Mouse (Mus musculus) neural tube, embryonic 11.5 days (tissue): ENCODE results near the gene Shoc2. TPM values are rescaled to one million over a fixed set of nuclear protein-coding genes. Genes with fewer than 3 reads are reported as not detected.
A peak's percentile ranks its signal among the peaks of the same experiment; 100 is the strongest.

ENCODE experiments used
- ATAC-seq: fragments of 200-750 bp; cut with Nextera tagmentation; 2 replicates; pipeline ENCODE4 v1.8.0; 2017; ENCODE audit warnings: moderate number of reproducible peaks, mild to moderate bottlenecking, moderate TSS enrichment, moderate library complexity; ENCODE audit not compliant: insufficient read depth, low FRiP score, low TSS enrichment
- DNase-seq: peaks from one replicate; pipeline ENCODE4 v3.0.0-alpha.2; 2015; ENCODE audit warnings: low spot score
- H3K27ac ChIP-seq: fragments of 300-500 bp; sonication (generic); 2 replicates; pipeline ENCODE4 v1.5.1; 2014; ENCODE audit warnings: low read depth, mild to moderate bottlenecking, low read length
- H3K27me3 ChIP-seq: fragments of 300-500 bp; sonication (generic); 2 replicates; pipeline ENCODE4 v1.6.1; 2014; ENCODE audit warnings: mild to moderate bottlenecking, low read length, mixed read lengths; ENCODE audit not compliant: control insufficient read depth, insufficient read depth
- H3K36me3 ChIP-seq: fragments of 300-500 bp; sonication (generic); 2 replicates; pipeline ENCODE4 v1.6.1; 2014; ENCODE audit warnings: mild to moderate bottlenecking, low read length, moderate library complexity, mixed read lengths; ENCODE audit not compliant: control insufficient read depth, insufficient read depth
- H3K4me1 ChIP-seq: fragments of 300-500 bp; sonication (generic); 2 replicates; pipeline ENCODE4 v1.6.1; 2014; ENCODE audit warnings: low read length, mixed read lengths; ENCODE audit not compliant: control insufficient read depth, insufficient read depth
- H3K4me2 ChIP-seq: fragments of 300-500 bp; sonication (generic); 2 replicates; pipeline ENCODE4 v1.6.1; 2014; ENCODE audit warnings: low read depth, mild to moderate bottlenecking, moderate library complexity
- H3K4me3 ChIP-seq: fragments of 300-500 bp; sonication (generic); 2 replicates; pipeline ENCODE4 v1.5.1; 2014; ENCODE audit warnings: low read depth, low read length
- H3K9ac ChIP-seq: fragments of 300-500 bp; sonication (generic); 2 replicates; pipeline ENCODE4 v1.6.1; 2014; ENCODE audit warnings: mild to moderate bottlenecking, low read length
- H3K9me3 ChIP-seq: fragments of 300-500 bp; sonication (generic); 2 replicates; pipeline ENCODE4 v1.6.1; 2016; ENCODE audit warnings: low read length; ENCODE audit not compliant: control insufficient read depth
- whole genome bisulfite sequencing: fragments of 180-500 bp; shearing (Covaris S2); extraction: QIAGEN DNeasy Blood & Tissue Kit; methylation state at CpG from one replicate; pipeline ENCODE4 v1.1.7; 2014; 5-methylcytosine and 5-hydroxymethylcytosine counted together
- polyA plus RNA-seq: library from polyadenylated mRNA; unstranded; fragments of >200 nt; fragmentation: Nextera tagmentation; extraction: Ambion mirVana; gene quantifications from 2 replicates; pipeline ENCODE4 v1.2.1, GENCODE M21; 2014

The Shoc2 gene
- polyA plus RNA-seq, 1 experiment from 2014 or later = 79.4 TPM

DNA sequence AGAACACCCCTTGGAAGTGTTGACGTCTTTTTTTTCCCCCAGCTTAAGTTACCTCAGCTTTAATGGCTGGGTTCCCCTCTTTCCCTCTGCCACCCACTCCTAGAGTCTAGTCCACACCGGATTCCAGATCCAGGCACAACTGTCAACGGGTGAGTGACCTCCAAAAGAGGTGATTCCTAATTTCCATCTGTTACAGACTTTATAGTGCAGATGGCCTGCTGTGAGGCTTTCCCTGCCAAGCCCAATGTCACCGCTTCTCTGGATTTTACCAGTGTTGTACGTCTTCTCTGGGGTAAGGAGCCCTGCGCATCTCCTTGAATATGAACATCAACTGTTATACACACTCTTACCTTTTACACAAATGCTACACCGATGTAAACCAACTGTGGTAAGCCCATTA is 95.3 kb downstream of the Shoc2 start:
- Histone ChIP-seq H3K27me3 (no peaks in the 10 kb centered on the region), H3K4me2 (no peak overlapping the region), H3K4me3 (no peak overlapping the region), H3K9ac (no peak overlapping the region), H3K36me3 (no peaks in the 10 kb centered on the region), H3K4me1 (no peaks in the 10 kb centered on the region), H3K27ac (no peak overlapping the region), H3K9me3 (no peaks in the 10 kb centered on the region)
- 77% methylated on average over 7 of the region's 7 CpGs for WGBS
- ATAC-seq = no peak
- no peak for DNase-seq

GRCm38 (mm10) chr19:54040356-54041028 is 96.4 kb downstream of the Shoc2 start:
- no peak overlapping the region for H3K9ac ChIP-seq
- DNase-seq = no peak
- no peaks in the 10 kb centered on the region for H3K36me3 ChIP-seq

DNA sequence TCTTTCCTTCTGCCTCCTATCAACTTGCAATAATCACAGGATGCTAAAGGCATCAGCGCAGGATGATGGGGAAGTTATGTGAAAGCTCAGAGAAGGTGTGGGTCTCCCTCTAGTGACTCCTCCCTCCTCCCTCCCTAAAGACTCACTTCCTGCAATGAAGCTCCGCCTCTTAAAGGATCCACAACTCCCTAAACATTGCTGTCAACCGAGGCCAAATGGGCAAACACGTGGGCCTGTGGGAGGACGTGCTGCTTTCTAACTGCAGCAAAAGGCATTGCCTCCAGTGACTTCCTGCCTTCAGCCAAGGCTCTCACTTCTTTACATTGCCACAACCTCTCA is 96.9 kb downstream of the Shoc2 start:
- Histone ChIP-seq H3K9ac (no peak overlapping the region), H3K4me3 (no peak overlapping the region), H3K9me3 (no peaks in the 10 kb centered on the region), H3K4me1 (peaks cover 7% of the 10 kb centered on the region; the same call in 1 of the 2 replicates), H3K36me3 (no peaks in the 10 kb centered on the region), H3K27me3 (peaks cover 7% of the 10 kb centered on the region), H3K4me2 (no peak overlapping the region), H3K27ac (no peak overlapping the region)
- WGBS = 34% methylated on average over 5 of the region's 5 CpGs
- DNase-seq (no peak), ATAC-seq (no peak)

More at GRCm38 (mm10) chr19:54040356-54041028, 96.4 kb downstream of the Shoc2 start:
- Histone ChIP-seq H3K27me3 (peaks cover 4% of the 10 kb centered on the region; the same call in 1 of the 2 replicates), H3K4me2 (no peak overlapping the region), H3K9me3 (no peaks in the 10 kb centered on the region), H3K4me1 (peaks cover 2% of the 10 kb centered on the region; the same call in 1 of the 2 replicates), H3K27ac (no peak overlapping the region), H3K4me3 (no peak overlapping the region)
- 54% methylated on average over 4 of the region's 4 CpGs for WGBS
- no peak for ATAC-seq

DNA sequence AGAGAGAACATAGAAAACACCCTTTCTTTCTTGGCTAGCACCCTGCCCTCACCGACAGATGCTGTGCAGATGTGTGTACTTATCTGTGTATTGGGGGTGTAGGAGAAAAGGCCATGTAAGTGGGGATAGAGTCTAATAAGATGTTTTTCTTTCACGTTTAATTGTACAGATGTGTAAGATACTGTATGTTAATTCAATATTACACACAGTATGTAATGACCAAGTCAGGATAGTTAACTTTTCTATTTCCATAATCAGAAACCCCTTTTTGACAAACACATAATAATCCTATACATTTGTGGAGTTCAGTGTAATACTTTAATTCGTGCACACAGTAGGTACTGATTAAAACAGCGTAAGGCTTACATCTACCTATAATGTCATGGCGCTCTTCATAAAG is 99.7 kb downstream of the Shoc2 start, which contains the start of gene Adra2a:
Gene Adra2a (plus strand): TSS at position 301 of the 400 bp plus-strand sequence.
- Histone ChIP-seq H3K9ac (peak within 1 kb of the TSS; percentile 64), H3K9me3 (no peaks in the 10 kb centered on the region), H3K27me3 (peaks cover 34% of the 10 kb centered on the region), H3K27ac (no peak within 1 kb of the TSS), H3K36me3 (no peaks in the 10 kb centered on the region), H3K4me3 (peak within 1 kb of the TSS; percentile 54), H3K4me1 (peaks cover 12% of the 10 kb centered on the region), H3K4me2 (peak within 1 kb of the TSS; percentile 100)
- DNase-seq (no peak), ATAC-seq (no peak)
- 74% methylated on average over 5 of the region's 5 CpGs for WGBS

- peak overlapping the region; percentile 100 for H3K4me2 ChIP-seq
- H3K4me3 ChIP-seq = peak overlapping the region; percentile 54
- no peaks in the 10 kb centered on the region for H3K36me3 ChIP-seq
- 0% methylated on average over 59 of the region's 59 CpGs for WGBS
- ATAC-seq (peak; percentile 89), DNase-seq (peak; percentile 93)
- H3K4me1 ChIP-seq = peaks cover 12% of the 10 kb centered on the region
- peak overlapping the region; percentile 64 for H3K9ac ChIP-seq
- H3K9me3 ChIP-seq = no peaks in the 10 kb centered on the region
- H3K27me3 ChIP-seq = peaks cover 34% of the 10 kb centered on the region
- H3K27ac ChIP-seq = no peak overlapping the region
Measured at GRCm38 (mm10) chr19:54044507-54045371, 100.6 kb downstream of the Shoc2 start.

GRCm38 (mm10) chr19:54045412-54045811 is 101.3 kb downstream of the Shoc2 start:
- Histone ChIP-seq H3K27me3 (peaks cover 34% of the 10 kb centered on the region), H3K36me3 (no peaks in the 10 kb centered on the region), H3K4me2 (peak overlapping the region; percentile 100), H3K9ac (peak overlapping the region; percentile 64), H3K4me1 (peaks cover 12% of the 10 kb centered on the region), H3K27ac (no peak overlapping the region), H3K9me3 (no peaks in the 10 kb centered on the region), H3K4me3 (peak overlapping the region; percentile 54)
- no peak for DNase-seq
- peak; percentile 21 for ATAC-seq
- under 1% methylated on average over 25 of the region's 29 CpGs for WGBS

DNA sequence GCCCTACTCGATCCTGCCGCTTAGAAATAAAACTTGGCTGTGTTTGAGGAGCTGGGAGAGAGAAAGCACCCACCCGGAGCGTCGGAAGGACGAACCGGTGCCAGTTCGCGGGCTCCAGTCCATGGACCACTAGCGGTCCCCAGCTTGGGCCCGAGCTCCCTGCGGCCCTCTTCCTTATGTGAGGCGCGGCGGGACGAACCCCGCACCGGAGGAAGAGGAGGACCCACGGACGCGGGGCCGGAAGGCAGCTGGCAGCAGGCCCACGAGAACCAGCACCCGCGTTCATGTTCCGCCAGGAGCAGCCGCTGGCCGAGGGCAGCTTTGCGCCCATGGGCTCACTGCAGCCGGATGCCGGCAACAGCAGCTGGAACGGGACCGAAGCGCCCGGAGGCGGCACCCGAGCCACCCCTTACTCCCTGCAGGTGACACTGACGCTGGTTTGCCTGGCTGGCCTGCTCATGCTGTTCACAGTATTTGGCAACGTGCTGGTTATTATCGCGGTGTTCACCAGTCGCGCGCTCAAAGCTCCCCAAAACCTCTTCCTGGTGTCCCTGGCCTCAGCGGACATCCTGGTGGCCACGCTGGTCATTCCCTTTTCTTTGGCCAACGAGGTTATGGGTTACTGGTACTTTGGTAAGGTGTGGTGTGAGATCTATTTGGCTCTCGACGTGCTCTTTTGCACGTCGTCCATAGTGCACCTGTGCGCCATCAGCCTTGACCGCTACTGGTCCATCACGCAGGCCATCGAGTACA is 102.0 kb downstream of the Shoc2 start:
- no peaks in the 10 kb centered on the region for H3K9me3 ChIP-seq
- H3K36me3 ChIP-seq = no peaks in the 10 kb centered on the region
- H3K27ac ChIP-seq = no peak overlapping the region
- 2% methylated on average over 54 of the region's 55 CpGs for WGBS
- ATAC-seq = no peak
- H3K9ac ChIP-seq = peak overlapping the region; percentile 47
- H3K4me3 ChIP-seq = peak overlapping the region; percentile 54
- H3K4me1 ChIP-seq = peaks cover 12% of the 10 kb centered on the region
- peak; percentile 45 for DNase-seq
- H3K27me3 ChIP-seq = peaks cover 34% of the 10 kb centered on the region
- peak overlapping the region; percentile 100 for H3K4me2 ChIP-seq

- DNase-seq = no peak
- peak overlapping the region; percentile 100 for H3K4me2 ChIP-seq
- H3K9ac ChIP-seq = peak overlapping the region; percentile 47
- peaks cover 34% of the 10 kb centered on the region for H3K27me3 ChIP-seq
- H3K27ac ChIP-seq = no peak overlapping the region
- no peaks in the 10 kb centered on the region for H3K9me3 ChIP-seq
- H3K4me1 ChIP-seq = peaks cover 12% of the 10 kb centered on the region
- no peak for ATAC-seq
- no peaks in the 10 kb centered on the region for H3K36me3 ChIP-seq
- H3K4me3 ChIP-seq = peak overlapping the region; percentile 54
- under 1% methylated on average over 46 of the region's 46 CpGs for WGBS
Measured at GRCm38 (mm10) chr19:54046684-54047070, 102.6 kb downstream of the Shoc2 start.
